Mouse (Mus musculus): ENCODE data around the gene Emc10. TPM values are rescaled to one million over a fixed set of nuclear protein-coding genes. Genes with fewer than 3 reads are reported as not detected.

The Emc10 gene
- polyA plus RNA-seq, 1 experiment from 2014 or later, result 111 TPM

DNA sequence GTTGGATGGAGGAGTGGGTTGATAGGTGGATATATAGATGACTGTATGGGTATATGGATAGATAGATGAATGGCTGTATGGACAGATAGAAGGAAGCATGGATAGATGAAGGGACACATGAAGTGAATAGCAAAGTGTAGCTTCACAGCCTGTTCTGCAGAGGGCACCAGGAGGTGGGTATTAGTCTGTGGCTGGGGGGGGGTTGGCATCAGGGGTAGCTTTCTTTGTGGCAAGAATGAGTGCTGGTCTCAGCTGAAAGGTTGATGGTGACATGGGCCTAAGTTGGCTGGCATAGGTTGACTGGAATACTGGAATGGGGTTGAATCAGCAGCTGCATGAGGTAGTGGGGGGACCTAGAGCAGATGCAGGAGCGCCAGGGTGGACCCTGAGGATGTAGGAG, 55.1 kb downstream of the Emc10 start:
- Histone ChIP-seq H3K4me1 (replicated peaks) (peaks cover 45% of the 10 kb centered on the region), H3K4me2 (peak overlapping the region; percentile 78), H3K27me3 (replicated peaks) (peaks cover 79% of the 10 kb centered on the region), H3K9me3 (replicated peaks) (no peaks in the 10 kb centered on the region), H3K9ac (peak overlapping the region; percentile 85), H3K36me3 (no peaks in the 10 kb centered on the region), H3K4me3 (peak overlapping the region; percentile 56; the same call in 1 of the 2 replicates), H3K27ac (ENCODE audit: poor library complexity, severe bottlenecking) (0 out of 2 replicates have a peak overlapping the region, but pooled peaks have one; percentile 70)
- ATAC-seq (ENCODE audit: insufficient number of reproducible peaks, low FRiP score), result no peak
- 22% methylated on average over 1 of the region's 1 CpGs for WGBS

DNA sequence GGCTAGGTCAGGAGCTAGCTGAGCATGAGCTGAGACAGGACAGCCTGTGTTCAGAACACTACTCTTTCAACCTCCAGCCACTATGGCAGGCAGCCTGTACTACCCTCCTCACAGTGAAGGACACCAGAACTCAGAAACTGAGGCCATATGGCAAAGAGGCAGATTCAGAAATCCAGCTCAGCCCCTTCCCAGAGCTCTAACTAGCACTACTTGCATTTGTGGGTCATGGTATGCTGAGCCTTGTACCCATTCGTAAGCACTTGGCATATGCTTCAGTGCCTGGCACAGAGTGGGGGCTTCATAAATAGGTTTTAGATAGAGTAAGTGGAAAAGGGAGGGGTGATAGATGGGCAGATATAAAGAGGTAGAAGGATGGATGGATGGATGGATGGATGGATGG, 55.9 kb downstream of the Emc10 start:
- H3K27ac ChIP-seq (ENCODE audit: poor library complexity, severe bottlenecking), result no peak overlapping the region
- H3K4me1 ChIP-seq (replicated peaks), result peaks cover 39% of the 10 kb centered on the region
- WGBS, result 67% methylated on average over 1 of the region's 1 CpGs
- H3K4me2 ChIP-seq, result no peak overlapping the region
- no peak overlapping the region for H3K4me3 ChIP-seq
- ATAC-seq (ENCODE audit: insufficient number of reproducible peaks, low FRiP score), result no peak
- peaks cover 77% of the 10 kb centered on the region for H3K27me3 ChIP-seq (replicated peaks)
- H3K9me3 ChIP-seq (replicated peaks), result no peaks in the 10 kb centered on the region
- H3K36me3 ChIP-seq, result no peaks in the 10 kb centered on the region
- no peak overlapping the region for H3K9ac ChIP-seq

Small RNAs within 50 kb of the gene (microRNA-seq; reads per million reads assigned to microRNA genes)
- gene Mir7052, result not detected
- 0.94 reads per million for gene Mir7053

Other genes with a start within 250 kb of the Emc10 start
- gene 1700028J19Rik, start 249.8 kb downstream of the Emc10 start, polyA plus RNA-seq (2016; fragmentation: Nextera tagmentation; extraction: Ambion mirVana), result 1.2 and 1.6 TPM in 2 replicates
- 99.8 and 109 TPM in 2 replicates for gene 2410002F23Rik, start 249.8 kb downstream of the Emc10 start, polyA plus RNA-seq (2016; fragmentation: Nextera tagmentation; extraction: Ambion mirVana)
- gene Acp4, start 239.2 kb downstream of the Emc10 start, polyA plus RNA-seq (2016; fragmentation: Nextera tagmentation; extraction: Ambion mirVana), result not detected in 2 replicates
- gene Gm15517, start 235.1 kb downstream of the Emc10 start, polyA plus RNA-seq (2016; fragmentation: Nextera tagmentation; extraction: Ambion mirVana), result not detected in 2 replicates
- 0.68 and 0.79 TPM in 2 replicates for gene Clec11a, start 189.6 kb downstream of the Emc10 start, polyA plus RNA-seq (2016; fragmentation: Nextera tagmentation; extraction: Ambion mirVana)
- gene Shank1, start 186.3 kb downstream of the Emc10 start, polyA plus RNA-seq (2016; fragmentation: Nextera tagmentation; extraction: Ambion mirVana), result 0.80 and 0.86 TPM in 2 replicates
- 0.55 and 0.63 TPM in 2 replicates for gene Syt3, start 112.4 kb downstream of the Emc10 start, polyA plus RNA-seq (2016; fragmentation: Nextera tagmentation; extraction: Ambion mirVana)
- gene 1700008O03Rik, start 110.7 kb downstream of the Emc10 start, polyA plus RNA-seq (2016; fragmentation: Nextera tagmentation; extraction: Ambion mirVana), result 0.40 and 0.94 TPM in 2 replicates
- 2.3 and 2.4 TPM in 2 replicates for gene Lrrc4b, start 67.5 kb downstream of the Emc10 start, polyA plus RNA-seq (2016; fragmentation: Nextera tagmentation; extraction: Ambion mirVana)
- gene Aspdh, start 31.1 kb downstream of the Emc10 start, polyA plus RNA-seq (2016; fragmentation: Nextera tagmentation; extraction: Ambion mirVana), result 0.46 and 1.5 TPM in 2 replicates
- 141 and 145 TPM in 2 replicates for gene Josd2, start 28.5 kb downstream of the Emc10 start, polyA plus RNA-seq (2016; fragmentation: Nextera tagmentation; extraction: Ambion mirVana)
- gene Fam71e1, start 52 bp upstream of the Emc10 start, polyA plus RNA-seq (2016; fragmentation: Nextera tagmentation; extraction: Ambion mirVana), result 10.1 and 12.7 TPM in 2 replicates
- gene Mybpc2, start 28.1 kb upstream of the Emc10 start, polyA plus RNA-seq (2016; fragmentation: Nextera tagmentation; extraction: Ambion mirVana), result 0.94 and 1.2 TPM in 2 replicates
- 0.15 TPM in 1 of 2 replicates, not detected in the other for gene Spib, start 35.5 kb upstream of the Emc10 start, polyA plus RNA-seq (2016; fragmentation: Nextera tagmentation; extraction: Ambion mirVana)
- gene Pold1, start 52.3 kb upstream of the Emc10 start, polyA plus RNA-seq (2016; fragmentation: Nextera tagmentation; extraction: Ambion mirVana), result 63.1 and 68.1 TPM in 2 replicates
- 54.7 and 55.3 TPM in 2 replicates for gene Nr1h2, start 57.4 kb upstream of the Emc10 start, polyA plus RNA-seq (2016; fragmentation: Nextera tagmentation; extraction: Ambion mirVana)
- gene Napsa, start 75.9 kb upstream of the Emc10 start, polyA plus RNA-seq (2016; fragmentation: Nextera tagmentation; extraction: Ambion mirVana), result 0.12 TPM in 1 of 2 replicates, not detected in the other
- gene Kcnc3, start 94.1 kb upstream of the Emc10 start, polyA plus RNA-seq (2016; fragmentation: Nextera tagmentation; extraction: Ambion mirVana), result 0.15 and 0.17 TPM in 2 replicates
- gene Myh14, start 174.3 kb upstream of the Emc10 start, polyA plus RNA-seq (2016; fragmentation: Nextera tagmentation; extraction: Ambion mirVana), result 0.59 and 1.0 TPM in 2 replicates
- gene Izumo2, start 212.2 kb upstream of the Emc10 start, polyA plus RNA-seq (2016; fragmentation: Nextera tagmentation; extraction: Ambion mirVana), result not detected in 2 replicates

All from heart, embryonic 12.5 days (tissue).